Mouse (Mus musculus) kidney, embryonic 16.5 days (tissue): ENCODE measurements at regions not wholly inside any gene's neighbourhood (a gene's known extent, or its start where the extent isn't known, plus 50 kb on each side); places are given as distances from the start of the nearest gene placed in this dataset.

Source experiments
- ATAC-seq: fragments of 200-750 bp; cut with Nextera tagmentation; 2 replicates; pipeline ENCODE4 v1.8.0; 2017; ENCODE audit warnings: moderate TSS enrichment; ENCODE audit not compliant: low FRiP score, low TSS enrichment
- H3K27ac ChIP-seq: fragments of 300-500 bp; sonication (generic); 2 replicates; pipeline ENCODE4 v1.5.1; 2014; ENCODE audit warnings: low read length
- H3K27me3 ChIP-seq: fragments of 300-500 bp; sonication (generic); 2 replicates; pipeline ENCODE4 v1.6.1; 2014; ENCODE audit warnings: low read length, control low read depth, mixed read lengths; ENCODE audit not compliant: insufficient read depth
- H3K36me3 ChIP-seq: fragments of 300-500 bp; sonication (generic); 2 replicates; pipeline ENCODE4 v1.6.1; 2014; ENCODE audit warnings: low read length, control low read depth, mixed read lengths; ENCODE audit not compliant: insufficient read depth
- H3K4me1 ChIP-seq: fragments of 300-500 bp; sonication (generic); 2 replicates; pipeline ENCODE4 v1.6.1; 2014; ENCODE audit warnings: low read length, control low read depth, mixed read lengths; ENCODE audit not compliant: insufficient read depth
- H3K4me2 ChIP-seq: fragments of 300-500 bp; sonication (generic); replicated peaks from 2 replicates; pipeline ENCODE4 v1.6.1; 2014; ENCODE audit warnings: low read depth, low read length
- H3K4me3 ChIP-seq: fragments of 300-500 bp; sonication (generic); 2 replicates; pipeline ENCODE4 v1.5.1; 2014; ENCODE audit warnings: mild to moderate bottlenecking, low read length
- H3K9ac ChIP-seq: fragments of 300-500 bp; sonication (generic); replicated peaks from 2 replicates; pipeline ENCODE4 v1.6.1; 2014; ENCODE audit warnings: low read length
- H3K9me3 ChIP-seq: fragments of 300-500 bp; sonication (generic); 2 replicates; pipeline ENCODE4 v1.6.1; 2016; ENCODE audit warnings: low read length, control low read depth
- WGBS: fragments of 180-500 bp; shearing (Covaris S2); extraction: QIAGEN DNeasy Blood & Tissue Kit; methylation state at CpG from one replicate; pipeline ENCODE4 v1.1.7; 2014; 5-methylcytosine and 5-hydroxymethylcytosine counted together

GRCm38 (mm10) chr4:99475701-99476218, 180.1 kb downstream of the Gm12689 start:
- no peak for ATAC-seq
- WGBS = 52% methylated on average over 11 of the region's 11 CpGs
- Histone ChIP-seq H3K9me3 (no peaks in the 10 kb centered on the region), H3K9ac (no peak overlapping the region), H3K4me3 (no peak overlapping the region), H3K4me1 (no peaks in the 10 kb centered on the region), H3K36me3 (no peaks in the 10 kb centered on the region), H3K4me2 (no peak overlapping the region), H3K27me3 (no peaks in the 10 kb centered on the region), H3K27ac (no peak overlapping the region)

GRCm38 (mm10) chr4:99484271-99484670, 171.8 kb upstream of the Foxd3 start:
- Histone ChIP-seq H3K4me2 (no peak overlapping the region), H3K36me3 (no peaks in the 10 kb centered on the region), H3K4me3 (no peak overlapping the region), H3K27ac (no peak overlapping the region), H3K9me3 (no peaks in the 10 kb centered on the region), H3K4me1 (no peaks in the 10 kb centered on the region), H3K27me3 (no peaks in the 10 kb centered on the region), H3K9ac (no peak overlapping the region)
- no peak for ATAC-seq
- WGBS = 65% methylated on average over 4 of the region's 4 CpGs

- 75% methylated on average over 12 of the region's 12 CpGs for WGBS
- H3K9me3 ChIP-seq = no peaks in the 10 kb centered on the region
- H3K4me1 ChIP-seq = no peaks in the 10 kb centered on the region
- no peak for ATAC-seq
- no peaks in the 10 kb centered on the region for H3K27me3 ChIP-seq
- H3K9ac ChIP-seq = no peak overlapping the region
- no peaks in the 10 kb centered on the region for H3K36me3 ChIP-seq
- no peak overlapping the region for H3K4me2 ChIP-seq
- no peak overlapping the region for H3K27ac ChIP-seq
- no peak overlapping the region for H3K4me3 ChIP-seq
Observed at GRCm38 (mm10) chr4:99491536-99492514, 164.3 kb upstream of the Foxd3 start.

- no peak for ATAC-seq
- no peaks in the 10 kb centered on the region for H3K27me3 ChIP-seq
- no peaks in the 10 kb centered on the region for H3K36me3 ChIP-seq
- no peak overlapping the region for H3K27ac ChIP-seq
- no peaks in the 10 kb centered on the region for H3K9me3 ChIP-seq
- H3K4me2 ChIP-seq = no peak overlapping the region
- H3K9ac ChIP-seq = no peak overlapping the region
- 68% methylated on average over 10 of the region's 10 CpGs for WGBS
- H3K4me3 ChIP-seq = no peak overlapping the region
- H3K4me1 ChIP-seq = no peaks in the 10 kb centered on the region
Observed at GRCm38 (mm10) chr4:99503221-99503744, 152.8 kb upstream of the Foxd3 start.

- WGBS = 82% methylated on average over 6 of the region's 6 CpGs
- ATAC-seq = no peak
- no peak overlapping the region for H3K27ac ChIP-seq
- no peak overlapping the region for H3K4me2 ChIP-seq
- H3K36me3 ChIP-seq = no peaks in the 10 kb centered on the region
- H3K27me3 ChIP-seq = no peaks in the 10 kb centered on the region
- H3K4me1 ChIP-seq = no peaks in the 10 kb centered on the region
- no peak overlapping the region for H3K9ac ChIP-seq
- H3K4me3 ChIP-seq = no peak overlapping the region
- H3K9me3 ChIP-seq = no peaks in the 10 kb centered on the region
Observed at GRCm38 (mm10) chr4:99511993-99512392, 144.1 kb upstream of the Foxd3 start.

GRCm38 (mm10) chr4:99516883-99517282, 139.2 kb upstream of the Foxd3 start:
- no peaks in the 10 kb centered on the region for H3K27me3 ChIP-seq
- H3K36me3 ChIP-seq = no peaks in the 10 kb centered on the region
- no peak for ATAC-seq
- H3K4me2 ChIP-seq = no peak overlapping the region
- no peak overlapping the region for H3K27ac ChIP-seq
- H3K4me3 ChIP-seq = no peak overlapping the region
- H3K9me3 ChIP-seq = no peaks in the 10 kb centered on the region
- H3K9ac ChIP-seq = no peak overlapping the region
- 85% methylated on average over 3 of the region's 3 CpGs for WGBS
- no peaks in the 10 kb centered on the region for H3K4me1 ChIP-seq

- H3K4me2 ChIP-seq = no peak overlapping the region
- ATAC-seq = no peak
- 91% methylated on average over 12 of the region's 12 CpGs for WGBS
- H3K9me3 ChIP-seq = no peaks in the 10 kb centered on the region
- no peak overlapping the region for H3K27ac ChIP-seq
- H3K36me3 ChIP-seq = no peaks in the 10 kb centered on the region
- H3K27me3 ChIP-seq = no peaks in the 10 kb centered on the region
- H3K9ac ChIP-seq = no peak overlapping the region
- no peak overlapping the region for H3K4me3 ChIP-seq
- no peaks in the 10 kb centered on the region for H3K4me1 ChIP-seq
Observed at GRCm38 (mm10) chr4:99527441-99527840, 128.7 kb upstream of the Foxd3 start.

- no peaks in the 10 kb centered on the region for H3K9me3 ChIP-seq
- no peaks in the 10 kb centered on the region for H3K36me3 ChIP-seq
- WGBS = 41% methylated on average over 6 of the region's 6 CpGs
- no peaks in the 10 kb centered on the region for H3K27me3 ChIP-seq
- H3K4me3 ChIP-seq = no peak overlapping the region
- H3K9ac ChIP-seq = no peak overlapping the region
- no peak for ATAC-seq
- no peaks in the 10 kb centered on the region for H3K4me1 ChIP-seq
- no peak overlapping the region for H3K4me2 ChIP-seq
- no peak overlapping the region for H3K27ac ChIP-seq
Observed at GRCm38 (mm10) chr4:99544014-99544413, 112.1 kb upstream of the Foxd3 start.

GRCm38 (mm10) chr4:99545742-99546141, 110.4 kb upstream of the Foxd3 start:
- H3K9ac ChIP-seq = no peak overlapping the region
- no peaks in the 10 kb centered on the region for H3K9me3 ChIP-seq
- no peak for ATAC-seq
- H3K36me3 ChIP-seq = no peaks in the 10 kb centered on the region
- H3K4me2 ChIP-seq = no peak overlapping the region
- no peak overlapping the region for H3K4me3 ChIP-seq
- WGBS = 28% methylated on average over 3 of the region's 3 CpGs
- H3K27me3 ChIP-seq = no peaks in the 10 kb centered on the region
- H3K4me1 ChIP-seq = no peaks in the 10 kb centered on the region
- no peak overlapping the region for H3K27ac ChIP-seq

- no peak overlapping the region for H3K9ac ChIP-seq
- H3K4me2 ChIP-seq = no peak overlapping the region
- peaks cover 17% of the 10 kb centered on the region; the same call in 1 of the 2 replicates for H3K27me3 ChIP-seq
- H3K27ac ChIP-seq = no peak overlapping the region
- WGBS = 47% methylated on average over 5 of the region's 5 CpGs
- H3K4me3 ChIP-seq = no peak overlapping the region
- H3K9me3 ChIP-seq = no peaks in the 10 kb centered on the region
- no peaks in the 10 kb centered on the region for H3K36me3 ChIP-seq
- ATAC-seq = no peak
- no peaks in the 10 kb centered on the region for H3K4me1 ChIP-seq
Observed at GRCm38 (mm10) chr4:99557963-99558362, 98.1 kb upstream of the Foxd3 start.
